Mouse (Mus musculus) MN1 (cell line): ENCODE results near the gene Atp11a.

Source experiments
- DNase-seq: peaks from one replicate; pipeline ENCODE4 v3.0.0-alpha.2; 2016; ENCODE audit warnings: low spot score

Gene Atp11a

GRCm38 (mm10) chr8:12822892-12823291 is 66.1 kb downstream of the Atp11a start:
- DNase-seq: no peak

DNA sequence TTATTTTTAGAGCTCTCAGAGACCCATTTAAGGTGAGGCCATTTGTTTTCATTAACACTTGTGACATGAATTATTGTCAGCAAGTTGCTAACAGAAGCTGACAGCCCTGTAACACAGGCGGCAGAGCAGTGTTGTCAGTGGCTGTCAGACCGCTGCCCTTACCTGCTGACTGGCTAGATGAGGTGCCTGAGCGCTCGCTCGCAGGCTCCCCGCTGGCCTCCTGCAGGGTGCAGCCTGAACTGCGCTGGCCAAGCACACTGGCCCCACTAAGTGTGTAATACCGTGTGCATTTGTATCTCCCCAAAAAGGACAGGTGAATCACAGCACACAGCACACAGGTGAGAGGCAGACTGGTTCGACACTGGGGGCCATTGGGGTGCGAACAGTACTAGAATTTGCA is 67.7 kb downstream of the Atp11a start:
- no peak for DNase-seq

DNA sequence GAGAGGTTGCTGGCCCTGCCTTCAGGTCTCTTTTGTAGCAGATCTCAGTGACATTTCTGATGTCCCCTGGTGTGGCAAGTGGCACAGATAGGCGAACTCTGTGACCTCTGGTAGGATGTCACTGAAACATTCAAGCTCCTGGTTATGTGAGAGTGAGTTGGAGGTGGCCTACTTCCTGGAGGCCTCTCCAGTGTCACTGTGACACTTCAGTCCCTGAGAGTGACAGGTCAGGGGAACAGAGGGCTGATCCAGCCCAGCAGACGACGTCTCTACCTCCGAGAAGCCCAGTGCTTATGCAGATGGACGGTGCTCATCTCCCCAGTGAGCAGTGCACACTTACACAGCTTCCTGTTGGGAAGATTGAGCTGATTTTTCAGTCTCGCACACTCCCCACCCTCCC is 68.4 kb downstream of the Atp11a start:
- no peak for DNase-seq

DNA sequence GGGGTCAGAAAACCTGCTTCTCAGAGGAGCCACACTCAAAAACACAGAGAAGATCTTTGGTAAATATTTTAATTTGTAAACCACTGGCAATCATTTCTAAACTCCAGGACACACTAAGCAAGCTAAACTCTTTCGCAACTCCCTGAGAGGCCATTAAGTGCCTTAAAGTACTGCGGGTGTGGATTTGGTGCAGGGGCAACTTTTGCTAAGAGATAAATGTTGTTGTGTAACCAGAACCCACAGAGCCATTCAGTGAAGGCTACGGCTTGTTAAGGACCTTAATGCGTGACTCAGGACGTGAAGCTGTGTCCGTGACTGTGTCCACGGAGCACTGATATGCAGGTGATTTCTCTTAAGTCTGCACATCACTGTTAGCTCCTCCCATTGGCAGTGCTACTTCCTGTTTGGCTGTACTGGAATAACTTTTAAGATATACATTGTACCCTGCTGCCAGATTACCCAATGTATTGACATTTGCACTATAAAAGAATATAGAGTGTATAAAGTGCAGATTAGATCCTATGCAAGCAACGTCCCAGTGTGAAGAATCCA is 68.9 kb downstream of the Atp11a start:
- no peak for DNase-seq

- DNase-seq: no peak
Observed at GRCm38 (mm10) chr8:12827124-12827523, 70.3 kb downstream of the Atp11a start.

- DNase-seq: no peak
Observed at GRCm38 (mm10) chr8:12828298-12828697, 71.5 kb downstream of the Atp11a start.

GRCm38 (mm10) chr8:12829381-12829780 is 72.6 kb downstream of the Atp11a start:
- DNase-seq: no peak

DNA sequence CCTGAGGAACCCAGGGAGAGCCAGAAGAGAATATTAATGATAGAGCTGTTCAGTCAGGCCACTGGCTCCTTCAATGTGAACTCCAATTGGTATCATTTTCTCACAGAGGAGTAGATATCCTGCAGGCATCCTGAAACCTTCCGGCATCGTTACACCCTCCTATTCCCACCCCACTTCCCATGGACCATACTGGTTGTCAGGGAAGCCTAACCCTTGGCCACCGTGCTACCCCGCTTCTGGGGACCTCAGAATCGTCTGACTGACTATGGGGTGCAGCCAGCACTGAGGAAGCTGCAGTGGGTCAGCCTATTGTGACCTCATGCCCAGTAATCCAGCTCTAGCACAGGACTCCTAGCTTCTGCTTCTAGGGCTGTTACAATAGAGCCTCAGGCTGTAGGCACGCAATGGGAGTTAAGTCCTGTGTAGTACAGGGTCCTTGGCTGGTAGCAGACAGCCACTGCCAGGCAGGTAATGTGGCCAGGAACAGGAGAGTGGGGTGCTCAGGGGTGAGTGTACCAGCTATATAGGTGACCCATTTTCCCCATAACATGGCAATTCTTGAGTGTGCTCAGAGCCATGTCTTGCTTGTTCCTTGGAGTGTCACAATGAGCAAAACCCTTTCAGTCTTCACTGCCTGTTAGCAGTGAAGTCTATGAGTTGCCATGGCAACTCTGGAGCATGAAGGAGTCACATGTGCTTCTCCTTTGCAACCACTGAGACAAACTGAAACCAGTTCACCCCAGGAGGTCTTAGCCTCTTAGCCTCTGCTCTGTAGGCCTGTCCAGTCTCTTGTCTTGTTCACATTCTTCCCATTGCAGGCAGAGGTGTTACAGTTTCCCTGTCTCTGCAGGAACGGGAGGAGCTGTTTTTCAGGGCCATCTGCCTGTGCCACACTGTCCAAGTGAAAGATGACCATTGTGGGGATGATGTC is 75.1 kb downstream of the Atp11a start:
- DNase-seq: no peak

DNA sequence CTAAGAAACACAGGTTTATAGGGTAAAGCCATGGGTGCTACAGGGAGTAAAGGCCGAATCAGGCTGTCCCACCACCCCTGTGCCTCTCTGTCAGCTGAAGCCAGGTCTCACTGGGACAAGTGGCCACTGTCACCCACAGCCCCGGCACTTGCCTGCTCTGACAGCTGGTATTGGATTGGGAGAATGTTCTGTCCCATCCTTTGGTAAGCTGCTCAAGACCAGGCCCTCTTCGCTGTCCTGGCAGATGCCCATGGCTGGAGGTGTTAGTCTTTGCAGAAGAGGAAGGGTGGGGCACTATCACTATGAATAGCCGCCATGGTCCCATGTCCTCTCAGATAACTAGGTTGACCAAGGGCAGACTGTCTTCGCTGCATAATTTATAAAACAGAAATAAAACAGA is 76.8 kb downstream of the Atp11a start:
- no peak for DNase-seq

- DNase-seq: no peak
Observed at GRCm38 (mm10) chr8:12840834-12841233, 84.0 kb downstream of the Atp11a start.

DNA sequence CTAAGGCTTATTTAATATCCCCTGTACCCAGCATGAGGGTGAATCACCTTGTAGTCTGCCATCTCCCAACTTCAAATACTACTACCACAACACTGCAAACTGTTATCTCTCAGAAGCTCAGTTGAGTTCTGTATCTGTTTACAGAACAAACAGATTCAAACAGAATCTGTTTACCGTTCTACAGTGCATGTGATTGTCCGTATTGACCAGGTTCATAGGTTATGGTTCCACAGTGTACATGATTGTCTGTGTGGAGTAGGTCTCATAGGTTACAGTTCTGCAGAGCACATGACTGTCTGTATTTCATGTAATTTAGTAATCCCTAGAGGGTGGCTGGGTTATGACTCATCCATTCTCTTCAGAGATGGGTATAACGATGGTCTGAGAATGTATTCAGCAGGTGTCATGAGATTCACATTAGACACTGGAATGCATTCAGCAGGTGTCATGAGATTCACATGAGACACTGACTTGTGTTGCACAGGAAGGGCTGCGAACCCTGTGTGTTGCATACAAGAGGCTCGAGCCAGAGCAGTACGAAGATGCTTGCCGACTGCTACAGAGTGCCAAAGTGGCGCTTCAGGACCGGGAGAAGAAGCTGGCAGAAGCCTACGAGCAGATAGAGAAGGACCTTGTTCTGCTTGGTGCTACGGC is 85.7 kb downstream of the Atp11a start:
- no peak for DNase-seq

GRCm38 (mm10) chr8:12844347-12844950 is 87.6 kb downstream of the Atp11a start:
- DNase-seq: no peak

DNA sequence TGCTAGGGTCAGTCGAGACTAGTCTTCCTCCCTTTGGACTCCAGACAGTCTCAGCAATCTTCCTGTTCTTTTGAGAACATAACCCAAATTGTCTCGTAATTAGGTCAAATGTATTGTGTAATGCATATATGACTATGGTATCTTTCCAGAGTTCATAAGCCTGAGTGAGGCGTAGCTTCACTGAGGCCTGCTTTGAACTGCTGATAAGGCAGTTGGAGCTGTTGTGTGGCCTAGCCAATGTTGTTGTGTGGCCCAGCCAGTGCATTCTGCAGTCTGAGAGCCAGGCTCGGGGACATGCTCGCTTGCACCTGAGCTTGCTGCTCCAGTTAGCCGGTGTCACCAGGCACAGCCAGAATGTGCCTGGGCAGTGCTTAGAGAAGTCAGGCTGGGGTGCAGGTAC is 89.6 kb downstream of the Atp11a start:
- DNase-seq: no peak

DNA sequence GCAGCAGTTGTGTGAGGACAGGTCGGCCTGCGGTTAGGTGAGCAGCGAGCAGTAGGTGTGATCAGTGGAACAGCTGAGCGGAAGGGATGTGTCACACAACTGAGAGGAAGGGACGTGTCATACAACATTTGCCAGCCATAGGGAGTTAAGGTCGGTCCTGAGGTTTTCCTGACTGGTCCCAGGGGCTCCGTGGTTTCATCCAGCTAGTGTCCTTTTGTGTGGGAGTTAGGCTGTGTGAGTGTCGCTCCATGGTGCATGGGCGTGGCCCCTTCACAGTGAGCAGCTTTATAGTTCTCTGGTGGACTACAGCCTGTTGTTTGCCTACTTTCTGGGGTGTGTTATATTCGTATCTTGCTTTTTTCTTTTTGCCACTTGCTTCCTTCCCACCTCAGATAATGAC is 94.4 kb downstream of the Atp11a start:
- no peak for DNase-seq

- DNase-seq: no peak
Observed at GRCm38 (mm10) chr8:12856038-12856437, 99.2 kb downstream of the Atp11a start.

- no peak for DNase-seq
Observed at GRCm38 (mm10) chr8:12863061-12863460, 106.2 kb downstream of the Atp11a start.

- no peak for DNase-seq
Observed at GRCm38 (mm10) chr8:12863608-12864007, 106.8 kb downstream of the Atp11a start.

DNA sequence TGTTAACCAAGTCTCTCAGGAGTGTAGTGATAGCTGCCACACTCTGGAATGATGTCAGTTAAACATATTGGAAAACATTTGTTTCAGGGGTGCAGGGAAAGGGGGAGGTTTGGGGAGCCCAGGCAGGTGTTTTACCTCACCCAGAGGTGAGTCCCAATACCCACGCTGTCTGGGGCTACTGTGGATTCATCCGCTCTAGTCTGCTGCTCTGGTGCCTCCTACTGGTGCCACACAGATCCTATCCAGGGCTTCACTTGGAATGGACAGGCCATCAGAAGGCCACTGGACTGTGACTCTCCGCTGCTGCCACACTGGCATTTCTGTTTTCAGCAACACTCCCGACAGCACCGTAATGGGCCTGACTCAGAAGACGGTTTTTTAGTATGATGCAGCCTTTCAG is 109.0 kb downstream of the Atp11a start:
- DNase-seq: no peak

DNA sequence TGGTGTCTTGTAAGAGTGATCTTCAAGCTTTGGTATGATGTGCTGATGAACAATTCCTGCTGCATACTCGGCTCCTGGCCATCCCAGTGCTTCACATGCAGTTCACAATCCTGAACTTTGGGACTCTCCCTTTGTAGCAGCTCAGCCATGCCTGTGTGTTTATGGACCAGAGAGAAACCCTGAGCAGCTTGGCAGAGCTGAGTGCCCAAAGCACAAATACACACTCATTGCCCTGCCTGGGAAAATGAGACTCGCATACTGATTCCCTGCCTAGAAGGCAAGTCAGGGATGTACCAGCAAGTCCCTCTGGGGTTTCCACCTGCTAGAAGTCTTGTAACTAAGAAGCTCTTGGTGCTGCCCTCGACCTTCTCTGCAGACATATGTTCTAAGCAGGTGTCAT is 112.8 kb downstream of the Atp11a start:
- DNase-seq: no peak

DNA sequence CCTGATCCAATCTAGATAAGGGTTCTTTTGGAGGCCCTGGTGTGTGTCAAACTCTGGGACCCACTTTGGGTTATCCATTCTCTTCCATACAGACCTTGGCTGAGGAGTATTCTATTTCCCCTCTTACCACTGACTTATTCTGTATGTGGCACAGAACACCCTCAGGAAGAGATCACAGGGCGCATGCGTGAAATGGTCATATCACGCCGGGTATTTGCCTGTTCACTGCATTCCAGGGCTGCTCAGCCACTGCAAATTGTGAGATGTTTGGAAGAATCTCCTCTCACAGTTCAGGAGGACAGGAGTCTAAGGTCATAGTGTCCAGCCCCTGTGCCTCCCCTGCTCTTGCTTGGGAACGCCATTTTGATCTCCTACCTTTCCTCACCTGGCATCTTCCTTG is 113.8 kb downstream of the Atp11a start:
- DNase-seq: no peak

DNA sequence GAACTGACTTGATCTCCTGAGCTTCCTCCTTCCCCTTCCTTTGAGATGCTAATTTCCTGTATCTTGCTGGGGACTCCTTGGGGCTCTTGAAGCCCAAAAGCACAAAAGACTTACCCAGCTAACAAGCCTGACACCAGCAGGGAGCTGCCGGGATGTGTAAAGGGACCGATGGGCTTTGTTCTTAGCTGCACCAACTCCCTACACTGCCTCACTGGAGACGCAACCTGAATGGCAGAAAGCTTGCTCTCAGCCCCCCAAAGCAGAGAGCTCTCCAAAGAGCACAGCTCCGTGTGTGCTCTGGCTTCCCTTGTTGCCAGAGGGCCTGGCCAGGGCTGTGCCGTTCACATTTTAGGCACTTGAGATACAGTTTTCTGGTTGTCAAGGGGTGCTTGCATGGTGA is 114.6 kb downstream of the Atp11a start:
- DNase-seq: no peak

- no peak for DNase-seq
Observed at GRCm38 (mm10) chr8:12872983-12873356, 116.2 kb downstream of the Atp11a start.
